Mouse (Mus musculus) natural killer cell, adult 2 months (primary cell): ENCODE results near the gene Adh6a.

Experiments used
- DNase-seq, 2 experiments: peaks; one replicate each; pipeline ENCODE4 v3.0.0; 2022; ENCODE audit warnings: low spot score in 2 of 2

Gene Adh6a

GRCm38 (mm10) chr3:138312965-138313364 is at the start of gene Adh6a:
TSS of gene Adh6a (plus strand) at chr3:138313286.
- DNase-seq: no peak

GRCm38 (mm10) chr3:138264648-138265047 is 48.4 kb upstream of the Adh6a start:
- no peak for DNase-seq

- no peak for DNase-seq
These were observed 42.6 kb upstream of the Adh6a start for GRCm38 (mm10) chr3:138270507-138270906.

- DNase-seq: no peak
These were observed 41.8 kb upstream of the Adh6a start for GRCm38 (mm10) chr3:138271297-138271696.

GRCm38 (mm10) chr3:138273080-138273479 is 40.0 kb upstream of the Adh6a start:
- DNase-seq: no peak

- no peak for DNase-seq
These were observed 38.0 kb upstream of the Adh6a start for GRCm38 (mm10) chr3:138275100-138275499.

GRCm38 (mm10) chr3:138282556-138282955 is 30.5 kb upstream of the Adh6a start:
- no peak for DNase-seq

- DNase-seq: no peak
These were observed 29.3 kb upstream of the Adh6a start for GRCm38 (mm10) chr3:138283831-138284230.

GRCm38 (mm10) chr3:138285986-138286385 is 27.1 kb upstream of the Adh6a start:
- DNase-seq: no peak

- DNase-seq: no peak
These were observed 25.4 kb upstream of the Adh6a start for GRCm38 (mm10) chr3:138287686-138288085.

GRCm38 (mm10) chr3:138290672-138291071 is 22.4 kb upstream of the Adh6a start:
- DNase-seq: no peak

GRCm38 (mm10) chr3:138291529-138292117 is 21.5 kb upstream of the Adh6a start:
- DNase-seq: no peak

GRCm38 (mm10) chr3:138293298-138293895 is 19.7 kb upstream of the Adh6a start:
- no peak for DNase-seq

- no peak for DNase-seq
These were observed 13.0 kb upstream of the Adh6a start for GRCm38 (mm10) chr3:138300130-138300529.

- DNase-seq: no peak
These were observed 10.4 kb upstream of the Adh6a start for GRCm38 (mm10) chr3:138302676-138303075.

GRCm38 (mm10) chr3:138303771-138304488 is 9.2 kb upstream of the Adh6a start:
- DNase-seq: no peak

GRCm38 (mm10) chr3:138304489-138304871 is 8.6 kb upstream of the Adh6a start:
- no peak for DNase-seq

GRCm38 (mm10) chr3:138305486-138306289 is 7.4 kb upstream of the Adh6a start:
- no peak for DNase-seq

GRCm38 (mm10) chr3:138306290-138306683 is 6.8 kb upstream of the Adh6a start:
- DNase-seq: no peak

- DNase-seq: no peak
These were observed 3.2 kb upstream of the Adh6a start for GRCm38 (mm10) chr3:138309910-138310309.

GRCm38 (mm10) chr3:138311015-138311414 is 2.1 kb upstream of the Adh6a start:
- DNase-seq: no peak

GRCm38 (mm10) chr3:138316908-138317472 is 3.9 kb downstream of the Adh6a start:
- DNase-seq: no peak
